Mouse (Mus musculus): ENCODE measurements around the gene Gmpr.
A peak's percentile ranks its signal among the peaks of the same experiment; 100 is the strongest.

Gene Gmpr

GRCm38 (mm10) chr13:45505546-45505945, 1.7 kb upstream of the Gmpr start:
- no peak for DNase-seq (ENCODE audit: low spot score)

DNA sequence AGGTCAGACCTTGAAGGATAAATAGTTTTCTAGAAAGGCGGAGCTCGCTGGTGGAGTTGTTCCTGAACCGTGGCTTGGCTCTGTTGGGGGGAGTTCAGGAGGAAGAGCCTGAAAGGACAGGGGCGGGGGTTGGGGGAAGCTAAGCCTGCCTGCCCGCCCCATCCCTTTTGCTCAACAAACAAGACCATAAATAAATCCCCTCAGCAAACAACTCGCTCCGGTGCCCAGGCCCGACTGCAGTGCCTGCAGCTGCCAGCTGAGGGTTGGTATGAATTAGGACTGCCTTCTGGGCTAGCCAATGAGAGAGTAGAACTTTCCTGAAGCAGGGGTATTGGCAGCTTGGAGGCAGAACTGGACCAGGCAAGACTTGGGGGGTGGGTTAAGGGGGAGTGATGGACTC, 1.3 kb downstream of the Gmpr start:
- no peak for DNase-seq (ENCODE audit: low spot score)

DNA sequence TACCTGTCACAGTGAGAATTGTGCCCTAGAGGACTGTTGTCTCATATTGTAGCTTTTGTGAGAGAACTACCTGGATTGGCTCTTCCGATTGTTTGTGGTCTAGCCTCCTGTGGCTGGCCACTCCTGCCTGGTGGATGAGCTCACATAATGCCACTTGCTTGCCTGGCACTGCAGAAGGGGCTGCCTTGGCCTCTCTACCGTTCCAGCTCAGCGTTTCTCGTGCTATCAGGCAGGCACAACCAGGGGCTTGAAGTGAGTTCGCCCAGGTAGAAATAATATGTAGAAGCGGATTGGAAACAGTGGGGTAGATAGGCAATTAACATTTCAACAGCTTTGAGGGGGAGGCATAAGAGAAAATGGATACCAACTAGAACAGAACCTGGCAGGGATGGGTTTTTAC, 2.1 kb downstream of the Gmpr start:
- DNase-seq (ENCODE audit: low spot score) = no peak

DNA sequence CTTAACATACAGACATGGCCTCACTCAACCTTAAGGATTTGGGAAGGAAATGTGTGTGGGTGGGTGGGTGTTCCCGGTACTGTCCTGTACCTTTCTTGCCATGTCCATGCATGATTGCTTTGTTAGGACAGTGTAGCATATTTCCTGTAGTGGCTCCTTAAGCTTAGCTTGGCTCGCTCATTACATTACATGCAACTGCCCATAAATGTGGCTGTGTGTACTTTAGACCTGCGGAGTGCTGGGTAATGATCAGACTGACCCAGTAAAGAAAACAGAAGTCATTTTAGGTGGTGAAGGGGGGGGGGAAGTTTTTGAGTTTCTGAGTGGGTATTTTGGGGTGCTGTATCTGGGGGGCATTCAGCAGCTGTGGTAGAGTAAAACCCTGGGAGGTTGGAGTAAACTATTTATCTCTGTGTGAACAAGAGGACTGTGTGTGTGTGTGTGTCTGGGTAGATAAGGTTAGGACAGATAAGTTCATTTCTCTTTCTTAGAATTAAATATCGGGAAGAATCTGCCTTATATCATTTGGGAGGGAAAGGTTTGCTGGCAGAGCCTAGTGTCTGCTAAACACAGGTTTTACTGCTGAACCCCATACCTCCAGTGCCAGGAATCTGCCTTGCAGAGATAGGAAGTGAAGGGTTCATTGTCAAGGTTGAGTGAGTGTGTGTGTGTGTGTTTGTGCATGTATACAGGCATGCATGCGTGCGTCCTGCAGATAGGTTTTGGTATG, 4.6 kb downstream of the Gmpr start:
- no peak for DNase-seq (ENCODE audit: low spot score)

- peak; percentile 62 for DNase-seq (ENCODE audit: low spot score)
Measured at GRCm38 (mm10) chr13:45512531-45512930, 5.3 kb downstream of the Gmpr start.

DNA sequence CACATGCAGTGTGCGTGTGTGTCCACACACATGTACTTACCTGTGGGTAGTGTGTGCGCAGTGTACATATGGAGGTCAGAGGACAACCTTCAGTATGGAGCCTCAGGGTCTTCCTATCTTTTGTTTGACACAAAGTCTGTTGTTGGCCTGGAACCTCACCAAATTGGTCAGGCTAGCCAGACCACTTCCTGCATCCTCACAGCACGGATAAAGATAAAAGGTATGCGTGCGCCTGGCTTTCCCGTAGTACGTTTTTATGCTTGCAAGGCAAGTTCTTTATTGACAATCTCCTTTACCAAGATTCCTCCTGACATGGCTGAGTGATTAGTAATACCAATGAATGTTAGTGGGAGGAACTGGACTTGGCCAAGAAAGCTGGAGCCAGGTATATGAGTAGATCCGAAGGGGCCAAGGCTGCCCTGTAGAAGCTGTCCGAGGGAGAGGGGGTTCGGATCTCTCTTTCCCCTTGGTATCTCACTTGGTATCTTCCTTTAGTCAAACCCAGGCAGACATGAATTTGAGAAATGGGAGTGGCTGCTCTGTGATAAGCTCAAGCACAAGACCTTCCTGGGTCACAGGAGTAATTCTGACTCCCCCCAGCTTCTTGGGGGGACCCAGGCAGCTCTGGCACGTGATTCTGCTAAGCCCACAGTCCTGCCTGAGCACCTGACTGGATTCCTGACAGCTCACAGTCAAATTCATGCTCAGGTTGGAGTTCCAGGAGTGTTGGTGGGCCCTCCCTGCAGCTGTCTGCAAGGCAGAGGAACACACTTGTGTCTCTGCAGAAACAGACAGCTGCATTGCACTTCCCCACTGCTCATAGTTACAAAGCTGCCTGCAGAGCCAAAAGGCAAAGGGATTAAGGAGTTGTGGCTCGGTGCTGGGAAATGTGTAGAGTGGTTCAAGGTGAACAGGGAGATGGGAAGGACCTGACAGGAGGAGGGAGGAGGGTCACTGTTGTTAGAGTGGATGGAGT, 6.1 kb downstream of the Gmpr start:
- DNase-seq (ENCODE audit: low spot score) = no peak

DNA sequence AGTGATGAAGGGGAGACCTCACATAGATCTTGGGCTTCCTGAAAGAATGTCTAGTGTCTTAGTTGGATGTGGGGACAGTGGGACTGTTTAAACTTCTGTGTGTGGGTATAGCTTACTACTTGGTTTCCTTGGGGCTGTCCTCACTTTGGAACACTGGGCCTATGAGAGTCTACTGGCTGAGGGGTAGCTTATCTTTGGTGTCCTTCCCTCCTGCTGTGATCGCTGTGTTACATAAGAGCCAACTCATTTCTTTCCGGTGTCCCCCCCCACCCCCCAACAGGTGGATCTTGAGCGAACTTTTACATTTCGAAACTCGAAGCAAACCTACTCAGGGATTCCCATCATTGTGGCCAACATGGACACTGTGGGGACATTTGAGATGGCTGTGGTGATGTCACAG, 6.9 kb downstream of the Gmpr start:
- DNase-seq (ENCODE audit: low spot score) = no peak

GRCm38 (mm10) chr13:45514832-45515422, 7.7 kb downstream of the Gmpr start:
- no peak for DNase-seq (ENCODE audit: low spot score)

DNA sequence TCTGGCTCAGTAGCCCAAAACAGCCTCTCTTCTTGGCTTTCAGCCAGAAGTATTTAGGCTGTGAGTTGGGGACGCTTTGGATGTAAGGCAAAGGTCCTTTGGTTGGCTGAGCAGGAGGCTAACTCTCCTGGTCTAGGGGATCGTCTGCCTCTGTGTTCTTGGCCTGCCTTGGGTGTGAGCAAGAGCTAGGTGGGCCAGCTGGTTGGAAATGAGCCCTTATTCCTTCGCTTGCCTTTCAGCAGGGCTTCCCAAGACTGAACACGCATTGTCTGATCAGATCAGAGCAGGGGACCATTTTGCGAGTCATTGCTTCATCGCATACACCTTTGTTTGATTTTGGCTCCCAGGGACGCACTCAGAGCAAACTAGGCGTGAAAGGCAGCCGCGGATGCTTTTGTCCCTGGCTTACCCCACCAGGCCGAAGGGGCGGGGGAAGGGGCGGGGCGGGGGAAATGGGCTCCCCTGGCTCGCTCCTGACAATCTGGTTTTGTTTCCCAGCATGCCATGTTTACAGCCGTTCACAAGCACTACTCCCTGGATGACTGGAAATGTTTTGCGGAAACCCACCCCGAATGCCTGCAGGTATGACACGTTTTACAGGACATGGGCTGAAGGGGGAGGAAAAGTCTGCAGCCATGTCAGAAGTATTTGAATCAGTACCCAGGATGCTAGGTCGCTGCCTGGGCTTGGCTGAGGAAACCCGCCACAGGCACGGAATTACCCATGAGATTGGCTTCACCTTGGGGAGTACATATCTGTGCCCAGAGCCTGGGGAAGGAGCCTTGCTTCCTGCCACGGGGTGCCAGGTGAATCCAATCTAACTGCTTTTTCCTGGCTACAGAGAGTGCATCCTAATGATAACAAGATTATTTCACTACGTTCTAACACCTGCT, 9.5 kb downstream of the Gmpr start:
- peak; percentile 60 for DNase-seq (ENCODE audit: low spot score)

GRCm38 (mm10) chr13:45524305-45524704, 17.1 kb downstream of the Gmpr start:
- no peak for DNase-seq (ENCODE audit: low spot score)

DNA sequence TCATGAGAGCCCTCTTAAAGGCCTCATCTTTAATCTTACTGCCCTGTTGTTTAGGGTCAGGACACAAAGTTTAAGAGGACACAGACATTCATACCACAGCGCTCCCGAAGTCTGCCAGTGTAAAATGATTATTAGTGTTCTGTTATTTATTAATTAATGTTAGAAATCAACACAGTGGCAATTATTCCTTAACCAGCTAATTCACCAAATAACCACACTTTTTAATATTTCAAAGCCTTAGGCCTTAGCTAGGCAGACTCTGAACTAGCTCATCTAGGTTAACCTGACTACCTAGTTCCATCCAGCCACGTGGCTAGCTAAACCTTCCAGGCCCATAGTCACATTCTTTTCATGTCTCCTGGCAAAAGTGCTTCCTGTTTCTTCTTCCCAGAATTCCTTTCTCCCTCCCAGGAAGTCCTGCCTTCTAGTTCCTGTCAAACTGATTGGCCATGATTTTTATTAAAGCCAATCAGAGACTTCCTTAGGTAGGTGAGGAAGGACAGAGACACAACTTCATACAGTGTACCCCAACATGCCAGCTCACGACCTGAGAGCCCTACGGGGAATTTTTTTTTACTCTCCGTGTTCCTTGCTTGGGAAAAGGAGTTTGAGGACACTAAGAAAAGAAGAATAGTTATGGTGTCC, 17.7 kb downstream of the Gmpr start:
- no peak for DNase-seq (ENCODE audit: low spot score)

- no peak for DNase-seq (ENCODE audit: low spot score)
Measured at GRCm38 (mm10) chr13:45526230-45526629, 19.0 kb downstream of the Gmpr start.

GRCm38 (mm10) chr13:45527232-45527964, 20.2 kb downstream of the Gmpr start:
- no peak for DNase-seq (ENCODE audit: low spot score)

GRCm38 (mm10) chr13:45528787-45529186, 21.5 kb downstream of the Gmpr start:
- no peak for DNase-seq (ENCODE audit: low spot score)

DNA sequence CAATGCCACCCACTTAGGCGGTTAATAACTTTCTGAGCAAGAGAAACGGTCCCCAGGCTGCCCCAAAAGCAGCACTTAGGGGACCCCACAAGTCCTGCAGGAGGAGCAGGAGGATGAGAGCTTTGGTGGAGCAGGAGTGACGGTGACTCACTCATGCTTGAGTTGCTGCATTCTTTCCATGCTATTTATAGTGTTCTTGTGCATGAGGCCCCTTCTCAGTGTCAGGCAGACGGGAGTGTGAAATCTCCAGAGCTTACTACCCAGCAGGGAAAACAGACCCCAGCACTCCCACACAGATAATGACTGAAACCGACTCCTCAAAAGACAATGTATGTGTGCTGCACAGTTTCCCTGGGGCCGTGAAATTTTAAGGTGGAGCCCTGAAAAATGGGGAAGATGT, 23.5 kb downstream of the Gmpr start:
- DNase-seq (ENCODE audit: low spot score) = peak; percentile 38

GRCm38 (mm10) chr13:45535731-45536453, 28.6 kb downstream of the Gmpr start:
- no peak for DNase-seq (ENCODE audit: low spot score)

GRCm38 (mm10) chr13:45537110-45537509, 29.9 kb downstream of the Gmpr start:
- no peak for DNase-seq (ENCODE audit: low spot score)

GRCm38 (mm10) chr13:45538091-45538490, 30.8 kb downstream of the Gmpr start:
- no peak for DNase-seq (ENCODE audit: low spot score)

- no peak for DNase-seq (ENCODE audit: low spot score)
Measured at GRCm38 (mm10) chr13:45538532-45539204, 31.4 kb downstream of the Gmpr start.
